Mouse (Mus musculus) kidney, embryonic 14.5 days (tissue): ENCODE measurements around the gene Lyst. TPM values are rescaled to one million over a fixed set of nuclear protein-coding genes. Genes with fewer than 3 reads are reported as not detected.
"Not testable (repeated sequence)": the region's sequence is repeated elsewhere in the genome, so short reads cannot be mapped to it uniquely, and the experiment has no call there.

Experiments used
- ATAC-seq: fragments of 200-750 bp; cut with Nextera tagmentation; 2 replicates; pipeline ENCODE4 v1.8.0; 2017; ENCODE audit warnings: moderate number of reproducible peaks, mild to moderate bottlenecking, moderate TSS enrichment, moderate library complexity; ENCODE audit not compliant: low FRiP score, low TSS enrichment
- H3K27ac ChIP-seq: fragments of 300-500 bp; sonication (generic); 2 replicates; pipeline ENCODE4 v1.5.1; 2014; ENCODE audit warnings: low read depth, mild to moderate bottlenecking, low read length, moderate library complexity, mixed read lengths
- H3K27me3 ChIP-seq: fragments of 300-500 bp; sonication (generic); 2 replicates; pipeline ENCODE4 v1.6.1; 2014; ENCODE audit warnings: mild to moderate bottlenecking, low read length; ENCODE audit not compliant: control insufficient read depth, insufficient read depth
- H3K36me3 ChIP-seq: fragments of 300-500 bp; sonication (generic); 2 replicates; pipeline ENCODE4 v1.6.1; 2014; ENCODE audit warnings: low read length, mixed read lengths; ENCODE audit not compliant: control insufficient read depth, insufficient read depth
- H3K4me1 ChIP-seq: fragments of 300-500 bp; sonication (generic); 2 replicates; pipeline ENCODE4 v1.6.1; 2014; ENCODE audit warnings: low read length, mixed read lengths; ENCODE audit not compliant: control insufficient read depth, insufficient read depth
- H3K4me2 ChIP-seq: fragments of 300-500 bp; sonication (generic); replicated peaks from 2 replicates; pipeline ENCODE4 v1.6.1; 2014; ENCODE audit warnings: low read depth, mild to moderate bottlenecking, low read length
- H3K4me3 ChIP-seq: fragments of 300-500 bp; sonication (generic); 2 replicates; pipeline ENCODE4 v1.5.1; 2014; ENCODE audit warnings: mild to moderate bottlenecking, low read length
- H3K9ac ChIP-seq: fragments of 300-500 bp; sonication (generic); 2 replicates; pipeline ENCODE4 v1.6.1; 2014; ENCODE audit warnings: low read depth, mild to moderate bottlenecking, low read length, moderate library complexity
- H3K9me3 ChIP-seq: fragments of 300-500 bp; sonication (generic); 2 replicates; pipeline ENCODE4 v1.6.1; 2016; ENCODE audit warnings: low read length; ENCODE audit not compliant: control insufficient read depth
- WGBS: fragments of 180-500 bp; shearing (Covaris S2); extraction: QIAGEN DNeasy Blood & Tissue Kit; methylation state at CpG from one replicate; pipeline ENCODE4 v1.1.7; 2014; 5-methylcytosine and 5-hydroxymethylcytosine counted together
- polyA plus RNA-seq: library from polyadenylated mRNA; unstranded; fragments of >200 nt; fragmentation: Nextera tagmentation; extraction: Ambion mirVana; gene quantifications from 2 replicates; pipeline ENCODE4 v1.2.1, GENCODE M21; 2014

Lyst gene
- polyA plus RNA-seq, 1 experiment from 2014 or later, result 6.8 TPM

DNA sequence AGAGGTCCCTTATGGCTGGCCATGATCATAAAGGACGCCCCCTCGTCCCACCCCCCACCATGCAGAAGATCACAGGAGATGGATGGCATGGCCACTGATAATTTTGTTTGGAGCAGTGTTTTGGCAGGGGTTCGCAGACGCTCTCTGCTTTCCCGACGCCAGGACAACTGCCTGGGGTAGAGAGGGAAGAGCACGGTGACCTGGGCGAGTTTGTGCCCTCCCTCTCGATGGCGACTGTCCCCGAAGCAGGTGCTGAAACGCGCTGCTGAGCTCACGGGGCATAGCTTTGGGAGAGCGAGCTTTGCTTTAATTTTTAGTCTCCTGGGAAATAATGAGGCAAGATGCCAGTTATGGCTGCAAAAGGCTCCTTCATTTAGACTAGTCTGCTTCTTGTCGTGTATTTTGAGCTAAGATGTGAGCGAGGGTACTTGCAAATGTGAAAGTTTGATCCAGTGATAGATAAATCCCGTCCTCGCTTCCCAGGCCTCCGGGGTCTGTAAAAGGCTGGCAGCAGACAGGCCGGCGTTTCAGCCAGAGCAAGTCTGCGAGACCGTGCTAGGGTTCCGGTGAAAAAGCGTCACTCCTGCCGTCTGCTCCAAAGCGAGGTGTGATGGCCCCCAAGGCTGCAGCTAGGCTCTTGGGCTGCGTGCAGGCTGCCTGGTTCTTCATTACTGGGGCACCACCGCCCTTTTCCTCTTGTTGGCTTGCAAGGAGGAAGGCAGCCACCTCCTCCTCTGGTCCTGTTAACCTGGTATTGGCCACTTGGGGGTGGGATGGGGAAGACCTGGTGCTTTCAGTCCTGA lies 195.0 kb downstream of the Lyst start:
- no peak overlapping the region for H3K9ac ChIP-seq
- peaks cover 17% of the 10 kb centered on the region for H3K4me1 ChIP-seq
- H3K27me3 ChIP-seq, result peaks cover 39% of the 10 kb centered on the region
- ATAC-seq, result peak; percentile 79
- peak overlapping the region; percentile 55 for H3K4me3 ChIP-seq
- no peaks in the 10 kb centered on the region for H3K36me3 ChIP-seq
- H3K4me2 ChIP-seq, result peak overlapping the region; percentile 97
- H3K9me3 ChIP-seq, result no peaks in the 10 kb centered on the region
- whole genome bisulfite sequencing, result 2% methylated on average over 30 of the region's 30 CpGs
- no peak overlapping the region for H3K27ac ChIP-seq

DNA sequence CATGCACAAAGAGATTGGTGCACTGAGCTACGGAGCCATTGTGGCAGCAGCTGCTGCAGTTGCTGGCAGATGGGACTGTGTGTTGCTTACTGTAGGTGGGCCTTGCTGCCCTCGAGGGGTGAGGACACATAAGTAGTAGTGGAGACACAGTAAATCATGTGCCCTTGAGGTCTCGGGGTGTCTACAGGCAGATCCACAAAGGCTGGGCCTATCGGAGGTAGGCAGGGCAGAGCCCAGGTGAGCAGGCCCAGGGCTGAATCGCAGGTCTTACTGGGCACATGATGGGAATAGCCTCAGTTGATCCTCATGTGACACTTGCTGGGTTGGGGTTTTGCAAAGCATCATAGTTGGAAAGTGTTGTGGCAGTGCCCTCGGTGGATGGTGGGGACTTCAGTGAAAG lies 196.8 kb downstream of the Lyst start:
- Histone ChIP-seq H3K9ac (no peak overlapping the region), H3K36me3 (no peaks in the 10 kb centered on the region), H3K4me2 (no peak overlapping the region), H3K4me1 (peaks cover 17% of the 10 kb centered on the region), H3K27me3 (peaks cover 36% of the 10 kb centered on the region), H3K9me3 (no peaks in the 10 kb centered on the region), H3K27ac (no peak overlapping the region), H3K4me3 (no peak overlapping the region)
- no peak for ATAC-seq
- 89% methylated on average over 6 of the region's 6 CpGs for WGBS

DNA sequence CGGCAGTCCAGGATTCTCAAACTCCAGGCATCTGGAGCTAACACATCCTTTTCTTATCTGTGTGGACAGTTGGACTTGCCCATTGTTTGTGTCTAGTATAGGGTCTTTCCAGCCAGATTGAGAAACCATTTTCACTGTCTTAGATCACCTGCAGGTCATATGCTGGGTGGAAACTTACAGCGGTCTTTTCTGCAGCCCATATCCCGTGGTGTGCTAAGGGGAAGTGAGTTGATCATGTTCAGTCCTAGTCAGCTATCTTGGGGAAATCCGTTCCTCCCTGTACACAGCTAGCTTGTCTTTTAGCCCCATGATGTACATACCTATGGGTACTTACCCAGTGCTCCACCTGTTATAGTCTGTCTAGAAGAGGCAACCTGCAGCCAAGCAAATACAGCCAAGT lies 197.9 kb downstream of the Lyst start:
- Histone ChIP-seq H3K36me3 (no peaks in the 10 kb centered on the region), H3K9me3 (no peaks in the 10 kb centered on the region), H3K4me2 (no peak overlapping the region), H3K27me3 (peaks cover 29% of the 10 kb centered on the region), H3K4me1 (peaks cover 17% of the 10 kb centered on the region), H3K9ac (no peak overlapping the region), H3K4me3 (no peak overlapping the region), H3K27ac (no peak overlapping the region)
- 91% methylated on average over 4 of the region's 4 CpGs for WGBS
- ATAC-seq, result no peak

DNA sequence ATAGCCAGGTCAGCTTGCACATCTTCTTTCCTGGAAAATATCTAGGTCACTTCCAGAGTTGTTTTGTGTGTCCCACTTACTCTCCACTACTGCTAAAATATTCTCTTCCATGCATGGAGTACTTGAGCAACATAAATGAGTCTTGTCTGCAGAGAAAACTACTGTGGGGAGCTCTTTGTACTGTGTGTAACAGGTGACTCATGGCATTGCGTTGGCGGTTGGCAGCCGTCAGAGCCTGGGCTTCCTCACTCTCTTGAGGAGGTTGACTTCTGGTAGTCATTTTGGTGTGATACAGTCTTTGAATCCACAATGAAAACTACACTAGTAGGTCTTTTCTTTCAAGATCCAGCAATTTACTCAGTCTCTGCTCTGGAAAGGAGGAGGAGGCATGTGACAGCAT lies 201.8 kb downstream of the Lyst start:
- 95% methylated on average over 3 of the region's 3 CpGs for WGBS

DNA sequence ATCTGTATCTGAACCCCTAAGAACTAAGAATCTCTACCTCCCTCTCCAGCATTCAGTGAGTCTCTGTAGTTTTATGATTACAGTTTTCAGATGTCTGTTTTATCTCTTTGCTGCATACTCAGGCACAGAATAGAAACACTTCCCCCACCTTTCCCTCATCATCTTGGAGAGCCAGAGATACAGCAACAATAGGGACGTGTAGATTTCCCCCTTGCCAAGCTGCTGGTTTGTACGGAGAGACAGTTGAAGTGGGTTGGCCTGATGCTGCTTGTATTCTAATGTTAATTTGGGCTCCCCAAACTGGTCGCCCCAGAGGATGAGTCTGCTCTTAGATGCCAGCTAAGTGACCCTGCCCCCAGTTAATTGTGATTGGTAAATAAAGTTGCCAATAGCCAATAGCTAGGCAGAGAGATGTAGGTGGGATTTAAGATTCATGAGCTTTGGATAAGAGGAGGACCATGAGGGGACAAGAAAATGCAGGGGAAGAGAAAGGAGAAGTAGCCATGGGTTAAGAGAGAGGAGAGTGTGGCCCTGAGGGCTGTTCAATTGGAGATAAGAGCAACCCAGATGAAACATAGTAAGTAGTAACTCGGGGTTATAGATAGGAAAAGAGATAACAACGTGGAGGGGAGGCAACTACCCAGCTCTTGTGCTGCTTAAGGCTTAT lies 205.1 kb downstream of the Lyst start:
- no peaks in the 10 kb centered on the region for H3K36me3 ChIP-seq
- no peak overlapping the region for H3K4me3 ChIP-seq
- ATAC-seq, result no peak
- H3K27me3 ChIP-seq, result no peaks in the 10 kb centered on the region
- 33% methylated on average over 5 of the region's 5 CpGs for WGBS
- H3K9ac ChIP-seq, result no peak overlapping the region
- H3K4me1 ChIP-seq, result no peaks in the 10 kb centered on the region
- no peak overlapping the region for H3K4me2 ChIP-seq
- H3K27ac ChIP-seq, result no peak overlapping the region
- H3K9me3 ChIP-seq, result no peaks in the 10 kb centered on the region

More for the DNA sequence above, 201.8 kb downstream of the Lyst start:
- no peak overlapping the region for H3K4me3 ChIP-seq
- H3K27ac ChIP-seq, result no peak overlapping the region
- H3K4me1 ChIP-seq, result no peaks in the 10 kb centered on the region
- no peak overlapping the region for H3K4me2 ChIP-seq
- no peak for ATAC-seq
- H3K9ac ChIP-seq, result no peak overlapping the region
- H3K36me3 ChIP-seq, result no peaks in the 10 kb centered on the region
- no peaks in the 10 kb centered on the region for H3K27me3 ChIP-seq
- no peaks in the 10 kb centered on the region for H3K9me3 ChIP-seq

DNA sequence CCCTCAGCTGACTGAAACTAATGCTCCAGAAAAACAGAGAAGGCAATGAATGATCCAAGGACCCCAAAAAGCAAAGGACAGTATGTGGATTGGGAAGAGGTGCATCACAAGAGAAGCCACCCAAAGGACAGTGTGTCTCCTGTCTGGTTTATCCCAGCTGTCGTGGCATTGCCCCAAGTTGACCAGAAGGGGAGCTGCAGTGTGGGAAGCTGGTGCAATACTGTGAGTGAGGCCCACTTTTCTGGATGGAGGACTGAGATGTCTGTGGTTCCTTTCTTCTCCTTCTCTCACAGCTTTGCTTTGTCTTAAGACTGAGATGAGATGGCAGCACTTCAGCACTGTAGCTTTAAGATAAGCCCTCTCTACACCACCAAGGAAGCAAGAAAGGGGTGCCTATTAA lies 205.9 kb downstream of the Lyst start:
- no peak overlapping the region for H3K9ac ChIP-seq
- ATAC-seq, result no peak
- H3K4me3 ChIP-seq, result no peak overlapping the region
- H3K4me2 ChIP-seq, result no peak overlapping the region
- H3K9me3 ChIP-seq, result no peaks in the 10 kb centered on the region
- no peaks in the 10 kb centered on the region for H3K27me3 ChIP-seq
- H3K36me3 ChIP-seq, result no peaks in the 10 kb centered on the region
- no peak overlapping the region for H3K27ac ChIP-seq
- H3K4me1 ChIP-seq, result no peaks in the 10 kb centered on the region
- WGBS, result 87% methylated on average over 1 of the region's 1 CpGs

DNA sequence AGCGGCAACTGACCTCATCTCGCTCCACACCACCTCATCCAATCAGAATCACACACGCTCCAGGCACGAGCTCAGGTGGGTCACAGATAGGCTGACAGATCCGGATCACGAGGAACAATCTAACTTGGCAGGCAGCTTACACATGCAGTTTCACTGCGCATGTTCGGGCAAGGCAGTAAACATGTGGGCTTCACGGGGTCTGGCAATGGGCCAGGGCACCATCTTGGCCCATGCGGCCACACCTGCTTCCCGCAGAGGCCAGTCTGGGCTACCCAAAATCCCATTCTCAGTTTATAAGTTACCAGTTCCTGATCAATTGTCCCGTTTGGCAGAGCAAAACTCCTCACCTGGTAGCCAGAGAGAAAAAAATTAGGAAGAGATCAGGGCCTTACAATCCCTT lies 207.6 kb downstream of the Lyst start:
- H3K27ac ChIP-seq, ATAC-seq, H3K4me2 ChIP-seq, H3K9me3 ChIP-seq, H3K36me3 ChIP-seq, H3K4me3 ChIP-seq, H3K4me1 ChIP-seq, H3K9ac ChIP-seq, H3K27me3 ChIP-seq: not testable (repeated sequence)
- 93% methylated on average over 12 of the region's 12 CpGs for WGBS

DNA sequence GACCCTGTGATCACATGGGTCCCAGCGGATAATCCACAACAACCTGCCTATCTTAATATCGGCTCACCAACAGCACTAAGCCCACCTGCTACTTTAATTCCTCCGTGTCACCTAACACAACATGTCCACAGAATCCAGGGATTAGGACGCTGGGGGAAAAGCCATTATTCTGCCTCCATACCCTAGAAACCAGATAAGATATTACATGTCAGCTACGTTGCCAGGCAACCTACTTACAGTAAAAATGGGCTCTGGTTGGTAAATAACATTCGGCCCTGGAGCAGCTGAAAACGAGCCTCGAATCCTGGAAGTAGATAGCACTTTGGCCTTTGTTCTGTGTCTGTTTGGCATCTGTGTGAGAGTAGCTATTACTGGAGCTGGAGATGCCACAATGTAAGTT lies 208.6 kb downstream of the Lyst start:
- no peak overlapping the region for H3K4me3 ChIP-seq
- no peak overlapping the region for H3K27ac ChIP-seq
- H3K27me3 ChIP-seq, result no peaks in the 10 kb centered on the region
- no peak for ATAC-seq
- H3K36me3 ChIP-seq, result no peaks in the 10 kb centered on the region
- no peaks in the 10 kb centered on the region for H3K4me1 ChIP-seq
- 90% methylated on average over 8 of the region's 8 CpGs for WGBS
- no peaks in the 10 kb centered on the region for H3K9me3 ChIP-seq
- H3K9ac ChIP-seq, result no peak overlapping the region
- H3K4me2 ChIP-seq, result no peak overlapping the region

GRCm38 (mm10) chr13:13808337-13809132 lies 218.3 kb downstream of the Lyst start:
- H3K9ac ChIP-seq, result no peak overlapping the region
- H3K4me1 ChIP-seq, result no peaks in the 10 kb centered on the region
- 19% methylated on average over 11 of the region's 11 CpGs for WGBS
- no peak for ATAC-seq
- H3K36me3 ChIP-seq, result no peaks in the 10 kb centered on the region
- H3K9me3 ChIP-seq, result no peaks in the 10 kb centered on the region
- H3K27me3 ChIP-seq, result no peaks in the 10 kb centered on the region
- no peak overlapping the region for H3K27ac ChIP-seq
- no peak overlapping the region for H3K4me3 ChIP-seq
- H3K4me2 ChIP-seq, result no peak overlapping the region
